Mouse (Mus musculus) liver, postnatal 0 days (tissue): Measurements from ENCODE around the gene Dock9. TPM values are rescaled to one million over a fixed set of nuclear protein-coding genes. Genes with fewer than 3 reads are reported as not detected.

Experiments used
- ATAC-seq: fragments of 200-750 bp; cut with Nextera tagmentation; 2 replicates; pipeline ENCODE4 v1.8.0; 2017; ENCODE audit warnings: mild to moderate bottlenecking, moderate library complexity
- DNase-seq: peaks from one replicate; pipeline ENCODE4 v3.0.0-alpha.2; 2016
- H3K27ac ChIP-seq: fragments of 300-500 bp; sonication (generic); 2 replicates; pipeline ENCODE4 v1.5.1; 2014; ENCODE audit warnings: antibody characterized with exemption, moderate library complexity, mild to moderate bottlenecking, low read depth
- H3K27me3 ChIP-seq: fragments of 300-500 bp; sonication (generic); 2 replicates; pipeline ENCODE4 v1.6.1; 2014; ENCODE audit warnings: low read length, control low read depth, mixed read lengths; ENCODE audit not compliant: insufficient read depth
- H3K36me3 ChIP-seq: fragments of 300-500 bp; sonication (generic); replicated peaks from 2 replicates; pipeline ENCODE4 v1.6.1; 2014; ENCODE audit warnings: mild to moderate bottlenecking, control low read depth, low read length, moderate library complexity, mixed read lengths; ENCODE audit not compliant: insufficient read depth
- H3K4me1 ChIP-seq: fragments of 300-500 bp; sonication (generic); 2 replicates; pipeline ENCODE4 v1.6.1; 2014; ENCODE audit warnings: antibody characterized with exemption, mild to moderate bottlenecking, control low read depth; ENCODE audit not compliant: insufficient read depth
- H3K4me2 ChIP-seq: fragments of 300-500 bp; sonication (generic); 2 replicates; pipeline ENCODE4 v1.6.1; 2014; ENCODE audit warnings: low read depth, mild to moderate bottlenecking, low read length, moderate library complexity, mixed read lengths
- H3K4me3 ChIP-seq: fragments of 300-500 bp; sonication (generic); 2 replicates; pipeline ENCODE4 v1.5.1; 2014; ENCODE audit warnings: low read depth, low read length
- H3K9ac ChIP-seq: fragments of 300-500 bp; sonication (generic); replicated peaks from 2 replicates; pipeline ENCODE4 v1.6.1; 2014; ENCODE audit warnings: mild to moderate bottlenecking, moderate library complexity
- H3K9me3 ChIP-seq: fragments of 300-500 bp; sonication (generic); 2 replicates; pipeline ENCODE4 v1.6.1; 2016; ENCODE audit warnings: mild to moderate bottlenecking, control low read depth, low read length, mixed read lengths
- CTCF ChIP-seq: sonication (generic); IDR thresholded peaks from 2 replicates; pipeline ENCODE4 v1.5.1; 2016; ENCODE audit warnings: antibody characterized with exemption, low read depth
- EP300 ChIP-seq: IDR thresholded peaks from 2 replicates; pipeline ENCODE4 v1.6.1; 2016; ENCODE audit warnings: antibody characterized with exemption, low read depth, mild to moderate bottlenecking
- WGBS: fragments of 180-500 bp; shearing (Covaris S2); extraction: QIAGEN DNeasy Blood & Tissue Kit; methylation state at CpG from one replicate; pipeline ENCODE4 v1.1.7; 2014; ENCODE audit not compliant: insufficient replicate concordance; 5-methylcytosine and 5-hydroxymethylcytosine counted together
- polyA plus RNA-seq: library from polyadenylated mRNA; unstranded; fragments of >200 nt; fragmentation: Nextera tagmentation; extraction: Ambion mirVana; gene quantifications from 2 replicates; pipeline ENCODE4 v1.2.1, GENCODE M21; 2015

The Dock9 gene
- polyA plus RNA-seq, 1 experiment from 2014 or later, result 1.4 TPM

- Histone ChIP-seq H3K4me1 (no peaks in the 10 kb centered on the region), H3K36me3 (no peaks in the 10 kb centered on the region; the same call in 1 of the 2 replicates), H3K4me3 (no peak overlapping the region), H3K4me2 (no peak overlapping the region), H3K27ac (no peak overlapping the region), H3K9me3 (no peaks in the 10 kb centered on the region), H3K9ac (no peak overlapping the region), H3K27me3 (no peaks in the 10 kb centered on the region)
- TF ChIP-seq EP300, result no peak
- TF ChIP-seq CTCF, result no peak
- 68% methylated on average over 6 of the region's 6 CpGs for WGBS
- ATAC-seq, result no peak
- DNase-seq, result no peak
Observed at GRCm38 (mm10) chr14:121597073-121597472, 200.6 kb downstream of the Dock9 start.

GRCm38 (mm10) chr14:121596631-121597030 is 201.0 kb downstream of the Dock9 start:
- WGBS, result 80% methylated on average over 9 of the region's 9 CpGs
- H3K9me3 ChIP-seq, result no peaks in the 10 kb centered on the region
- no peak overlapping the region for H3K4me2 ChIP-seq
- DNase-seq (no peak), ATAC-seq (no peak)
- no peak overlapping the region for H3K9ac ChIP-seq
- no peaks in the 10 kb centered on the region; the same call in 1 of the 2 replicates for H3K36me3 ChIP-seq
- H3K4me1 ChIP-seq, result no peaks in the 10 kb centered on the region
- no peaks in the 10 kb centered on the region for H3K27me3 ChIP-seq
- no peak overlapping the region for H3K4me3 ChIP-seq
- no peak overlapping the region for H3K27ac ChIP-seq
- TF ChIP-seq CTCF (no peak), EP300 (no peak)

- ATAC-seq (no peak), DNase-seq (no peak)
- TF ChIP-seq EP300 (no peak), CTCF (no peak)
- H3K9me3 ChIP-seq, result no peaks in the 10 kb centered on the region
- no peaks in the 10 kb centered on the region for H3K27me3 ChIP-seq
- no peaks in the 10 kb centered on the region for H3K4me1 ChIP-seq
- H3K4me3 ChIP-seq, result no peak overlapping the region
- no peak overlapping the region for H3K27ac ChIP-seq
- WGBS, result 78% methylated on average over 5 of the region's 5 CpGs
- H3K4me2 ChIP-seq, result no peak overlapping the region
- H3K9ac ChIP-seq, result no peak overlapping the region
- peaks cover 3% of the 10 kb centered on the region; the same call in 1 of the 2 replicates for H3K36me3 ChIP-seq
Observed at GRCm38 (mm10) chr14:121594684-121595083, 203.0 kb downstream of the Dock9 start.

- no peak for TF ChIP-seq EP300
- Histone ChIP-seq H3K4me1 (no peaks in the 10 kb centered on the region), H3K27me3 (no peaks in the 10 kb centered on the region), H3K4me2 (no peak overlapping the region), H3K27ac (no peak overlapping the region), H3K4me3 (no peak overlapping the region), H3K9me3 (no peaks in the 10 kb centered on the region), H3K9ac (no peak overlapping the region), H3K36me3 (peaks cover 3% of the 10 kb centered on the region; the same call in 1 of the 2 replicates)
- no peak for DNase-seq
- no peak for ATAC-seq
- 74% methylated on average over 10 of the region's 10 CpGs for WGBS
Observed at GRCm38 (mm10) chr14:121593313-121593929, 204.2 kb downstream of the Dock9 start.

GRCm38 (mm10) chr14:121592890-121593289 is 204.7 kb downstream of the Dock9 start:
- no peak overlapping the region for H3K27ac ChIP-seq
- TF ChIP-seq CTCF (no peak), EP300 (no peak)

GRCm38 (mm10) chr14:121592356-121592755 is 205.3 kb downstream of the Dock9 start:
- H3K27ac ChIP-seq, result peak overlapping the region; percentile 29; the same call in 1 of the 2 replicates
- no peak overlapping the region for H3K4me3 ChIP-seq
- DNase-seq, result no peak
- WGBS, result 71% methylated on average over 9 of the region's 9 CpGs
- no peak for ATAC-seq
- TF ChIP-seq EP300 (no peak), CTCF (no peak)
- H3K9me3 ChIP-seq, result no peaks in the 10 kb centered on the region
- H3K9ac ChIP-seq, result no peak overlapping the region
- peaks cover 3% of the 10 kb centered on the region; the same call in 1 of the 2 replicates for H3K36me3 ChIP-seq
- no peaks in the 10 kb centered on the region for H3K4me1 ChIP-seq
- no peaks in the 10 kb centered on the region for H3K27me3 ChIP-seq
- H3K4me2 ChIP-seq, result no peak overlapping the region

More at GRCm38 (mm10) chr14:121592890-121593289, 204.7 kb downstream of the Dock9 start:
- Histone ChIP-seq H3K36me3 (peaks cover 3% of the 10 kb centered on the region; the same call in 1 of the 2 replicates), H3K4me3 (no peak overlapping the region), H3K9ac (no peak overlapping the region), H3K27me3 (no peaks in the 10 kb centered on the region), H3K4me1 (no peaks in the 10 kb centered on the region), H3K9me3 (no peaks in the 10 kb centered on the region), H3K4me2 (no peak overlapping the region)
- 43% methylated on average over 3 of the region's 3 CpGs for WGBS
- no peak for DNase-seq
- ATAC-seq, result no peak
